Mouse (Mus musculus) midbrain, embryonic 13.5 days (tissue): ENCODE results near the gene Cuedc1. TPM values are rescaled to one million over a fixed set of nuclear protein-coding genes. Genes with fewer than 3 reads are reported as not detected.
A peak's percentile ranks its signal among the peaks of the same experiment; 100 is the strongest.

Experiments
- ATAC-seq: fragments of 200-750 bp; cut with Nextera tagmentation; 2 replicates; pipeline ENCODE4 v1.8.0; 2017; ENCODE audit warnings: mild to moderate bottlenecking, moderate TSS enrichment, moderate library complexity
- H3K27ac ChIP-seq: fragments of 300-500 bp; sonication (generic); 2 replicates; pipeline ENCODE4 v1.5.1; 2015; ENCODE audit warnings: inconsistent platforms, mild to moderate bottlenecking, moderate library complexity
- H3K27me3 ChIP-seq: fragments of 300-500 bp; sonication (generic); 2 replicates; pipeline ENCODE4 v1.6.1; 2015; ENCODE audit warnings: mild to moderate bottlenecking, inconsistent platforms
- H3K36me3 ChIP-seq: fragments of 300-500 bp; sonication (generic); 2 replicates; pipeline ENCODE4 v1.6.1; 2015; ENCODE audit warnings: mild to moderate bottlenecking, inconsistent platforms
- H3K4me1 ChIP-seq: fragments of 300-500 bp; sonication (generic); replicated peaks from 2 replicates; pipeline ENCODE4 v1.6.1; 2015; ENCODE audit warnings: inconsistent platforms
- H3K4me2 ChIP-seq: fragments of 300-500 bp; sonication (generic); replicated peaks from 2 replicates; pipeline ENCODE4 v1.6.1; 2015; ENCODE audit warnings: moderate library complexity, mild to moderate bottlenecking, inconsistent platforms
- H3K4me3 ChIP-seq: fragments of 300-500 bp; sonication (generic); replicated peaks from 2 replicates; pipeline ENCODE4 v1.5.1; 2015; ENCODE audit warnings: mild to moderate bottlenecking, inconsistent platforms
- H3K9ac ChIP-seq: fragments of 300-500 bp; sonication (generic); replicated peaks from 2 replicates; pipeline ENCODE4 v1.6.1; 2015; ENCODE audit warnings: mild to moderate bottlenecking, inconsistent platforms
- H3K9me3 ChIP-seq: fragments of 300-500 bp; sonication (generic); 2 replicates; pipeline ENCODE4 v1.6.1; 2016; ENCODE audit warnings: mild to moderate bottlenecking, inconsistent platforms
- WGBS: fragments of 180-500 bp; shearing (Covaris S2); methylation state at CpG from one replicate; pipeline ENCODE4 v1.1.7; 2015; 5-methylcytosine and 5-hydroxymethylcytosine counted together
- polyA plus RNA-seq: library from polyadenylated mRNA; unstranded; fragments of >200 nt; fragmentation: Nextera tagmentation; extraction: Ambion mirVana; gene quantifications from 2 replicates; pipeline ENCODE4 v1.2.1, GENCODE M21; 2015

Cuedc1 gene
- polyA plus RNA-seq, 1 experiment from 2014 or later, result 46.1 TPM

GRCm38 (mm10) chr11:88145214-88146006 lies 47.6 kb downstream of the Cuedc1 start:
- Histone ChIP-seq H3K27ac (no peak overlapping the region), H3K4me3 (no peak overlapping the region)

GRCm38 (mm10) chr11:88146264-88147060 lies 48.6 kb downstream of the Cuedc1 start:
- H3K27ac ChIP-seq, result peak overlapping the region; percentile 31
- no peak overlapping the region for H3K4me2 ChIP-seq
- H3K4me1 ChIP-seq, result peaks cover 71% of the 10 kb centered on the region
- no peak overlapping the region for H3K4me3 ChIP-seq
- WGBS, result 78% methylated on average over 12 of the region's 12 CpGs
- ATAC-seq, result no peak
- H3K27me3 ChIP-seq, result no peaks in the 10 kb centered on the region
- H3K36me3 ChIP-seq, result no peaks in the 10 kb centered on the region
- H3K9me3 ChIP-seq, result no peaks in the 10 kb centered on the region
- H3K9ac ChIP-seq, result no peak overlapping the region

More at GRCm38 (mm10) chr11:88145214-88146006, 47.6 kb downstream of the Cuedc1 start:
- no peak overlapping the region for H3K9ac ChIP-seq
- peaks cover 73% of the 10 kb centered on the region for H3K4me1 ChIP-seq
- H3K4me2 ChIP-seq, result no peak overlapping the region
- ATAC-seq, result no peak
- 89% methylated on average over 13 of the region's 13 CpGs for WGBS
- H3K27me3 ChIP-seq, result no peaks in the 10 kb centered on the region
- no peaks in the 10 kb centered on the region for H3K36me3 ChIP-seq
- no peaks in the 10 kb centered on the region for H3K9me3 ChIP-seq

GRCm38 (mm10) chr11:88147388-88147787 lies 49.5 kb downstream of the Cuedc1 start:
- H3K4me3 ChIP-seq, result no peak overlapping the region
- no peaks in the 10 kb centered on the region for H3K27me3 ChIP-seq
- WGBS, result 93% methylated on average over 5 of the region's 5 CpGs
- H3K27ac ChIP-seq, result 0 out of 2 replicates have a peak overlapping the region, but pooled peaks have one; percentile 32
- no peak for ATAC-seq
- H3K4me2 ChIP-seq, result no peak overlapping the region
- H3K36me3 ChIP-seq, result no peaks in the 10 kb centered on the region
- no peaks in the 10 kb centered on the region for H3K9me3 ChIP-seq
- H3K4me1 ChIP-seq, result peaks cover 67% of the 10 kb centered on the region
- no peak overlapping the region for H3K9ac ChIP-seq

- Histone ChIP-seq H3K4me3 (no peak overlapping the region), H3K36me3 (no peaks in the 10 kb centered on the region), H3K4me2 (no peak overlapping the region), H3K9ac (0 out of 2 replicates have a peak overlapping the region, but pooled peaks have one; percentile 36), H3K27me3 (no peaks in the 10 kb centered on the region), H3K9me3 (no peaks in the 10 kb centered on the region), H3K27ac (peak overlapping the region; percentile 76), H3K4me1 (peaks cover 65% of the 10 kb centered on the region)
- ATAC-seq, result no peak
- 58% methylated on average over 7 of the region's 7 CpGs for whole genome bisulfite sequencing
Measured at GRCm38 (mm10) chr11:88148015-88148637, 50.3 kb downstream of the Cuedc1 start.

- 0 out of 2 replicates have a peak, but pooled peaks have one; percentile 21 for ATAC-seq
- H3K4me2 ChIP-seq, result no peak overlapping the region
Measured at GRCm38 (mm10) chr11:88148638-88149279, 50.9 kb downstream of the Cuedc1 start.

GRCm38 (mm10) chr11:88151379-88152155 lies 53.7 kb downstream of the Cuedc1 start:
- 37% methylated on average over 7 of the region's 7 CpGs for WGBS
- H3K27me3 ChIP-seq, result no peaks in the 10 kb centered on the region
- H3K4me2 ChIP-seq, result no peak overlapping the region
- no peak for ATAC-seq
- no peaks in the 10 kb centered on the region for H3K36me3 ChIP-seq
- no peaks in the 10 kb centered on the region for H3K9me3 ChIP-seq
- H3K4me3 ChIP-seq, result no peak overlapping the region
- peak overlapping the region; percentile 62 for H3K27ac ChIP-seq
- H3K9ac ChIP-seq, result 0 out of 2 replicates have a peak overlapping the region, but pooled peaks have one; percentile 3
- peaks cover 71% of the 10 kb centered on the region for H3K4me1 ChIP-seq

More at GRCm38 (mm10) chr11:88148638-88149279, 50.9 kb downstream of the Cuedc1 start:
- no peaks in the 10 kb centered on the region for H3K36me3 ChIP-seq
- no peaks in the 10 kb centered on the region for H3K27me3 ChIP-seq
- 7% methylated on average over 11 of the region's 11 CpGs for WGBS
- peaks cover 67% of the 10 kb centered on the region for H3K4me1 ChIP-seq
- H3K4me3 ChIP-seq, result no peak overlapping the region
- no peaks in the 10 kb centered on the region for H3K9me3 ChIP-seq
- peak overlapping the region; percentile 76 for H3K27ac ChIP-seq
- 0 out of 2 replicates have a peak overlapping the region, but pooled peaks have one; percentile 36 for H3K9ac ChIP-seq

GRCm38 (mm10) chr11:88153880-88154279 lies 56.0 kb downstream of the Cuedc1 start:
- Histone ChIP-seq H3K27ac (peak overlapping the region; percentile 22; the same call in 1 of the 2 replicates), H3K27me3 (no peaks in the 10 kb centered on the region), H3K9ac (no peak overlapping the region), H3K4me2 (no peak overlapping the region), H3K36me3 (no peaks in the 10 kb centered on the region), H3K9me3 (no peaks in the 10 kb centered on the region), H3K4me1 (peaks cover 59% of the 10 kb centered on the region), H3K4me3 (no peak overlapping the region)
- no peak for ATAC-seq
- WGBS, result 76% methylated on average over 5 of the region's 5 CpGs

GRCm38 (mm10) chr11:88154500-88154899 lies 56.6 kb downstream of the Cuedc1 start:
- Histone ChIP-seq H3K4me2 (no peak overlapping the region), H3K4me3 (no peak overlapping the region), H3K9me3 (no peaks in the 10 kb centered on the region), H3K27ac (0 out of 2 replicates have a peak overlapping the region, but pooled peaks have one; percentile 22), H3K9ac (no peak overlapping the region), H3K27me3 (no peaks in the 10 kb centered on the region), H3K4me1 (peaks cover 56% of the 10 kb centered on the region), H3K36me3 (no peaks in the 10 kb centered on the region)
- 76% methylated on average over 8 of the region's 8 CpGs for WGBS
- no peak for ATAC-seq

- H3K4me1 ChIP-seq, result peaks cover 62% of the 10 kb centered on the region
- no peak overlapping the region for H3K4me3 ChIP-seq
- H3K9me3 ChIP-seq, result no peaks in the 10 kb centered on the region
- no peak overlapping the region for H3K4me2 ChIP-seq
- no peak overlapping the region for H3K9ac ChIP-seq
- 0 out of 2 replicates have a peak, but pooled peaks cover 3% of the 10 kb centered on the region for H3K27me3 ChIP-seq
- 53% methylated on average over 3 of the region's 3 CpGs for WGBS
- H3K27ac ChIP-seq, result no peak overlapping the region
- no peak for ATAC-seq
- no peaks in the 10 kb centered on the region for H3K36me3 ChIP-seq
Measured at GRCm38 (mm10) chr11:88155451-88155850, 57.6 kb downstream of the Cuedc1 start.

GRCm38 (mm10) chr11:88155998-88156397 lies 58.1 kb downstream of the Cuedc1 start:
- ATAC-seq, result no peak
- Histone ChIP-seq H3K27me3 (0 out of 2 replicates have a peak, but pooled peaks cover 3% of the 10 kb centered on the region), H3K9ac (no peak overlapping the region), H3K9me3 (no peaks in the 10 kb centered on the region), H3K4me2 (no peak overlapping the region), H3K36me3 (no peaks in the 10 kb centered on the region), H3K4me1 (peaks cover 64% of the 10 kb centered on the region), H3K4me3 (no peak overlapping the region), H3K27ac (peak overlapping the region; percentile 7; the same call in 1 of the 2 replicates)
- WGBS, result 67% methylated on average over 8 of the region's 8 CpGs
